Mouse (Mus musculus) gastrocnemius, adult 8-10 months (tissue): ENCODE results near the gene Sorcs3. TPM values are rescaled to one million over a fixed set of nuclear protein-coding genes. Genes with fewer than 3 reads are reported as not detected.

Experiments
- DNase-seq, 2 experiments: peaks; one replicate each; pipeline ENCODE4 v3.0.0; 2022; ENCODE audit warnings: low spot score in 2 of 2
- total RNA-seq, 4 experiments: library from RNA; stranded (reverse); gene quantifications; 2 replicates each; pipeline ENCODE4 v1.2.4; 2022

Sorcs3 gene
- total RNA-seq, 4 experiments from 2014 or later: not detected

DNA sequence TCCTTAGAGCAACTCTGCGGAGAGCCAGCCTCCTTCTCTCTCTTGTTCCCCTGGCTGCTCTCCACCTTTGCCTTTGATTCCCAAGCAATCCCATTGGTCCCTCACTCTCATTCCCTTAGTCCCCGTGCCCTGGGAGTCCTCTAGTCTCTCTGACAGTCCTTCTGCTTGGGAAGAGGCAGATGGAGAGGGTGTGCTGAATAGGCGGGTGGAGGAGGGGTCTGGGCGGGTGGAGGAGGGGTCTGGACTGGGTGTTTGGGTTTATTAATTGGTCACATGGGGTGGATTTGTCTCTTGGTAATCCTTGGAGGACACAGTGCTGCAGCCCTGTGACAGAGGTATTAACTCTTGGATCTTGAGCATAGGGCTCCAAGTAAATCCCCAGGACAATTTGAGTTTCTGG lies 77.4 kb downstream of the Sorcs3 start:
- DNase-seq: no peak

DNA sequence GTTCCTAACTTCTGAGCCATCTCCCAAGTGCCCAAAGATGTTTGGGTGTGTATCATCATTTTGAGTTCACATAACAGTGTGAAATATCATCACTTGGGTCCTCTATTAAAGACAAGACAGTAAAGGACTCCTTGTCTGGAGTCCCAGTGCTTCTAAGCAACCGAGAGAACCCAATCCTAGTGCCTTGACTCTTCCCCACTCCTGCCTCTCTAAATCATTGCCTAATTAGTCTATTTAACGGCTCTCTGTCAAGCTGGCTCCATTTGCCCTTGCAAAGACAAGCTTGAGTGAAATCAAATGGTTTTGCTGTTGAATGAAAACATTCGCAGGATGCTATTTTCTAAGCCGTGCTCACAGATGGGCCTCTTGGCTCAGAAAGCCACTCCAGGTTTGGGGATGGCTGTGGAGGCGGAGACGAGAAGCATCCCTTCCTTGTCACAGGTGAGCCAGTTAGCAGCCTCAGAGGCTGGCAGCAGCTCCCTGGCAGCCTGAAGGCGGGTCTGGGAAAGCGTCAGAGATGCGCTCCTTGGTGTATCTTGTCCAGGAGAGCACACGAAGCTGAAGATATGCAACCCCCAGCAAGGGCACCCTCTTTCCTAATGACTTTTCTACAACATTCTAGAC lies 79.9 kb downstream of the Sorcs3 start:
- no peak for DNase-seq

DNA sequence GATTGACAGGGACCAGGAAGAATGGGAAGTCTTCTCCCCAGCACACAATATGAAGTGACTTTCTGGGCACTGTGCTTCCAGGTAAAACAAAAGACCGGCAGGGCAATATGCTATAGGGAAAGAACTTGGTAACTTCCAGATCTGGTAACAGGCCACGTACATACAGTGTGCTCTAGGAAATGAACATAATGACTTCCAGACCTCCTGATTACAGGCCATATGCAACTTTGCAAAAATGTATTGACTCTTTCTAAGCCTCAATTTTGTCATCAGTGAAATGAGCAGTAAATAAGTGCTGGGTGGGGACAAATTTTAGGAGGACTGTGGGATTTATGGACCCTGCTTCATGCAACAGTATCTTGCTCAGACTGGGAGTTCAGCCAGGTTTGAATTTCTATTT lies 88.4 kb downstream of the Sorcs3 start:
- DNase-seq: no peak

DNA sequence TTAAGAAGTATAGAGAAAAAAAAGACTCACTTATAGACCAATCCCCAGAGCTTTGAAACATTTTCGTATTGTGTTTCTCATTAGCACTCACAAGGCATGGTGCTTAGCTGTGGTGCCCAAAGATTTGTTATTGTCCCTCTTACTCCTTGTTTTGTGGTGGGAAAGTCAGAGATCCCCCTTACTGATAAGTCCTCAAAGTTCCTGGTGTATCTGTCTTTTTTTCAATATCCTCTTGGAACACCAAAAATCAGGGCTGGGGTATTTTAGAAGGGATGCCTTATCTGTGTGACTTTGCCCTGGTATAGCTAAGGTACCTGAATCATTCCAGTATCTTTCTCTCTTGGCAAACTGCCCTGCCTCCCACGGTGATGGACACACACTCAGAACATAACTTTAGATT lies 92.6 kb downstream of the Sorcs3 start:
- DNase-seq: no peak

DNA sequence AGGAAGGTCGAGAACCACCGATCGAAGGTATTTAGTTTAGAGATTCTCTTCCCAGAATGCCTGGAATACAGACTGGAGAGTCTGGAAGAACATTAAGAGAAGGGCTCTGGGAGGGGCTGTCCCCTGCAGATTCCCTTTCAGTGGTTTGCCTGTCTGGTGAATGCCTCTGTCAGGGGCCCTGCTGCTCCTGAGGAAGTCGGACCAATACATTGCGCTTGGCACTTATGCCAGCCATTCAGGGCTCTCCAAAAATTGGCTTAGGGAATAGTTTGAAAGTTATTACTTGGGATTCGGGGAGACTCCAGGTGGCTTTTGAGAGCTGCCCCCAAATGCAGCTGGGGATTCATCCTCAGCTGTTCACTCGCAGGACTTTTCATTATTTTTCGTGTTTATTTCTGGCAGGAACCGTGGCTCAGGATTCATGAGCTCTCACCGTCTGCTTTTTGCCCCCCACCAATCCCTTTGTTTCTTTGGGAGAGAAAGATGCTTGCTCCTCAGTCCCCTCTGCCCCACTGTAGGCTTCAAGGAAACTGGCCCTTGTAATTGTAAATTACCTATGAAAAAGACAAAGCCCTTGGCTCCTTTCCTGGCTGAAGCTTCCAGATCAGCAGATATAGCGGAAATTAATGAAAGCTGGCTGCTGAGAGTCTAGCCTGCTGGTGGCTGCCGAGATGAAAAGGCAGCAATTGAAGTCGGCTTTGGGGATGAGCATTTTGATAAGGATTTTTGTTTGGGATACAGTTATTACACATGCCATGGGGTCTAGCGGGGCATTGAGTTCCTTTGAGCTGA lies 94.8 kb downstream of the Sorcs3 start:
- DNase-seq: no peak

DNA sequence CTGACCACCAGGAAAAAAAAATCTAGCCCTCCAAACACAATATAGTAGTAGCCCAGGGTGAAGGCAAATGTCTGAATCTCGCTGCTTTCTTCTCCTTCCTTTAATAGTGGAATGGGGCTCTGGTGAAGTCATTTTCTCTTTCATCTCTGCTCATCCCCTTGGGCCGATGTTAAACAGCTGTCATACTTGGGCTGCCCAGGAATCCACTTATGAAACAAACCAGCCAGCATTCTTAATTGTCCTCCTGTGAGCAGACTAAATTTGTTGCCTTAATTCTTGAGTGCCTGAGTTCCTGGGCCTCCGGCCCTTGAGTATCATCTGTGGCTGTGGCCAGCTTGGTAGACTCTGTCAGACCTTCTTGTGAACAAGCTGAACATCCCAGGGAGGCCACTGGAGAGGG lies 95.5 kb downstream of the Sorcs3 start:
- DNase-seq: no peak

DNA sequence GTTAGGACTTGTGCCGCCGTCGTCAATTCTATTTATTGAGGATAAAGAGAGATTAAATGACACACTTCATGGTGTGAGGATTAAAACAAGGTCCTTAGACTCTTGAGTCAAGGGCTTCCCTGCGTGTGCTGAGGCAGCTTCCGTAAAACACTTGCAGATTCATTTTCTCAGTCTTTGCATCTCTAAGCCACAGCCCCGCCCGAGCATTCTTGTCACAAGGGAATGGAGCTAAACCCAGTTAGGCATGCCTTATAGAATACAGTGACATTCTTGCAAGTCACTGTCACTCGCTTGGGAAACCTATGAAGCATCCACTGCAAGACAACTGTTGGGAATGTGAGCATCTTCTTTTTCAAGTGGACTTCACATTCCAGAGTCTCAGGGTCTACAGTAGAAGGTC lies 102.5 kb downstream of the Sorcs3 start:
- DNase-seq: no peak

DNA sequence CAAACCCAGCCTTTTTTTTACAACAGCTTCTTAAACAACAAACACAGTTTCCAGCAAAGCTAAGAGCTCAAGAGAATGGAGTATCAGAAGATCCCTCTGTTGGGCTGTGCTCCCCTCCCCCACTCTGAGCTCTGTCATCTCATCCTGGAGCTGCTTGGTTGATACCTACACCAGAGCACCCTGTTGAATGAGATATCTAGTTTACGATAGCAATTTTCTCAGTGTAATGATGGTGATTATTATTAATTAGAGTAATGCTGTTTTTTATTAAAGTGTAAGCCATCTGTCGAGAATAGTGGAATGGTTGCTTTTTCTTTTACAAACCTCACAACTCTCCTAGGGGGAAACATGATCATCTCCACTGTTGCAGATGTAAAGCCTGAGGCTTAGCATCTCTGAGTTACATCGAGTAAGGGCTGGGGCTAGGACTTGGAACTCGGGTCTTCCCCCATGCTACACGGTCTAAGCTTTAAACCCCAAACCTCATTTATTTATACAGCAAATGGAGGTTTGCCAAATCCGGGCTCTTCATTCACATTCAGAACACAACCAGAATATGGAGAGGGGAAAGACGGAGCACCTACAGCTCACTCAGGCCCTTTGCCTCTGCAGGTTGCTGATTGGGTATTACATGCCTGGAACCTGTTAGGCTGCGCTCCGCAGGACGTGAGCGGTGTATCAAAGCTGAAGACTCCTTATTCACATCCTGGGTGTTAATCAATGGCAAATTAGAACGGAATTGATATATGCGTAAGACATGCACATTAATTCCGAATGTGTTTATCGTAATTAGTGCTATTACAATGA lies 103.9 kb downstream of the Sorcs3 start:
- no peak for DNase-seq

DNA sequence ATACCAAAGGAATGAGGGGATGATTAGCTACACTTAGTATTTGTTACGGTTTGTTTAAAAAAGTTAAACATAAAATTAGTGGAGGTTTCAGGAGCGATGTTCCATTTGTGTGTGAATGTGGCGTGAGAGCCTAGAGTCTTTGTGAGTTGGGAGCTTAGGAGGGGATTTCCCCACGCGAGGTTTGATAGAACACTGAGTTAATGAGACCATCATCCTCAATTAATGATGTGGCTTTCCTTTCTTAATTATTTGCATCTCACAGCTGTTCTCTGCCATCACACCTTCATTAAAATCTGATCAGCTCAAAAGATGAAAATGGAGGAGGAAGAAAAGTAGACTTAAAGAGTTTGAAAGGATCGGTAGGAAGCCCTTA lies 104.5 kb downstream of the Sorcs3 start:
- DNase-seq: no peak

DNA sequence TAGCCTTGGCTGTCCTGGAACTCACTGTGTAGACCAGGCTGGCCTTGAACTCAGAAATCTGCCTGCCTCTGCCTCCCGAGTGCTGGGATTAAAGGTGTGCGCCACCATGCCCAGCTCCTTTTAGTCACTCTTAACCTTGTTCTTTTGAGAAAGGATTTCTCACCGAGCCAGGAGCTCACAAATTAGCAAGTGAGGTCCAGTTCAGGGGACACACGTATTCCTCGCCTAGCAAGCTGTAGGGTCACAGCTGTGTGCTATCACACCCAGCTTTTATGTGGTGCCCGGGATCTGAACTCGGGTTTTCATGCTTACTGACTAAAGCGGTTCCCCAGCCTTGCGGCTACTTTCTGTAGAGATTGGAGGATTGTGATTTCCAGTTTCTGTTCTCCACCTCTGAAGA lies 108.0 kb downstream of the Sorcs3 start:
- DNase-seq: no peak

DNA sequence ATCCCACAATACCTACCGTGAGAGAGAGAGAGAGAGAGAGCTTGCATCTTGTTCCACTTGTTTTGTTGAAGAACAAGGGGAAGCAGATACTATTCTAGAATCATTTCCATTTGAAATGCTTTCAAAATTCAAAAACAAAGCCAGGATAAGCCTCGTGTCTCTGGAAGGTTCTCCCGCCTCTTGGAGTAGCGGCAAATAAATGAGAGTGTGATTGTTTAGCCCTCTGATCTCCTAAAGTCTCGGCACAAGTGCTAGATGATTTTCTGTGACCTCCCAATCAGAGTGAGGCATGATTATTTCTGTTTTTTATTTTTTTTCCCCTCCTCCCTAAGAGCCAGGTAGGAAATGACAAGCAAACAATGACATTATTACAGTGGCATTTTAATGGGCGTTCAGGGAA lies 121.3 kb downstream of the Sorcs3 start:
- no peak for DNase-seq

DNA sequence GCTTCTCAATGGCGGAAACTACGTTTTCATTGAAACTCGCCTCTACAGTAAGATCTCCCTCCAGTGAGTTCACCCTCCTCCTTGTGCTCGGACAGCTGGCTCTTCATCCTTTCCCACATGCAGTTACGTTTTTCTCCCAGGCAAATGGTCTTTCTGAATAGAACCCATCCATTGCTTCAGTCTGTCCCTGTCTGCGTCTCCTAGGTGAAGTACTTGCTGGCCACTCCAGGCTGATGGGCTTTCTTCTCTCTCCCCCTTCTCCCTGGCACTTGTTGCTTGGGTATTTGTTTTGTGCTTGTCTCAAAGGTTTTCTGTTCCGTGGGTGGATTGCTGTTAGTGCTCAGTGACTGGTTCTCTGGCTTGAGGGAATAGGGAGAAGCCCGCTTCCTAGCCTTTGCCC lies 122.3 kb downstream of the Sorcs3 start:
- DNase-seq: no peak

DNA sequence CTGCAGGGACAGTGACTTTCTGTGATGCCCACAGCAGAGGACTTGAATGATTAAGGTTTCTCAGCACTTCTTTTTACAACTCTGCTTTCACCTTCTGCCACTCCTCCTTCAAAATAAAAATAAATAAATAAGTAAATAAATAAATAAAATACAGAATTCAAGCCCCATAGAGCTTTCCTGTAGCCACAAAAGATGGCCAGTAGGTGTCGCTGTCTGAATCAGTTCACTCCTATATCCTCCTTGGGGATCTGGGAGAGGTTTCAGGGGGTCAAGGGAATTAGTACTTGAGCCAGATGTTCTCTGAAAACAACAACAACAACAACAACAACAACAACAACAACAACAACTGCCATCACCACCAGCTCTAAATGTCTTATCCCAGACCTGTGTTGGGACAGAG lies 125.8 kb downstream of the Sorcs3 start:
- no peak for DNase-seq

DNA sequence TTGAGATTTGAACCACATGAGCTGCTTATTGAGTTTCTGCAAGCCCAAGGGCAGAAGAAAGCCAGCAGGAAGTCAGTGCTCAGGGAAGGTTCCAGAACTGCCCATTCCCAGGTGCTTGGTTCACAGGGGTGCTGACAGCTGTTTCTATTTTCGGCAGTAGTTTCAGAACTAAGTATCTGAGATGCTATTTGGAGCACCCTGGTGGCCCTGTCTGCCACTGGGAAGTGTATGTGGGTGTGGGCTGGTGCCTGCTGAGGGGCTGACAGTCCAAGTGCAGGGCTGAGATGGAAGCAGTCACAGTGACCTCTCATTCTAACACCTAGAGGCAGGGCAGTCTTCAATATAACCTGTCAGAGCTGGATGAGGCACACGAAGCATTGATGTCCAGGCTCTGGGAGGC lies 127.3 kb downstream of the Sorcs3 start:
- DNase-seq: no peak

DNA sequence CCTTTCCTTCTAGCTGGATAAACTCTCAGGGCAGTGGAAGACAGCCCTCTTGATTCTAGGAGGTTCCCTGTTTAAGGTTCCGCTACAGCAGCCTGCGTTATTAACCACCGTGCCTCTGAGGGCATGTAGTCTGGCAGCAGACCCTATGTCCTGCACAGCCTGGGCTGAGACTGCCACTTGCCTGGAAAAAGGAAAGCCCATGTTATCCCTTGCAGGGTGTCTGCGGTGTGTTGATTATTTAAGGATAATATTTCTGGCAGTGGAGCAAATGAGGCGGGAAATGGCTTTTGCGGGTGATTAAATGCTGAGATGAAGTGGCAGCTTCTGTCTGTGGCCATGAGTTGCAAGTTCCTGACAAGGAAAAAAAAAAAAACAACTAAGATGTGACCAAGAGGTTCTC lies 131.6 kb downstream of the Sorcs3 start:
- DNase-seq: no peak

DNA sequence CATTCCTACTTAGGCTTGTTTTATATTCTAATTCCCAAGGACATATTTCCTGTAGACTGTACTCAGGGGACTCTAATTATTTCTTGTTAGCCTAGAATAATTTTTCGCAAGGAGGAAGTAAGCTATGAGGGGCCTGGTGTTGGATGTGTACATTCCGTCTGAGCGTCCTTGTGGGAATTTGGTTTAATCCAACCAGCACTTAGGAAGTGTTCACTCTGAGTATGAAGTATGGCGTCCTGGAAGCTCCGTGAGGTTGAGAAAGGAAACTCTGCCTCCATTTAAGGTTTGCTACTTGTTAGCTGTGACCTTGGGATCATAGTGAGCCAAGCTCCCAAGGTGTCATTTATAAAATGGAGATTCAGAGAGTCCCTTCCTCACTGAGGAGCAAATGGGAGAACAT lies 132.3 kb downstream of the Sorcs3 start:
- no peak for DNase-seq

DNA sequence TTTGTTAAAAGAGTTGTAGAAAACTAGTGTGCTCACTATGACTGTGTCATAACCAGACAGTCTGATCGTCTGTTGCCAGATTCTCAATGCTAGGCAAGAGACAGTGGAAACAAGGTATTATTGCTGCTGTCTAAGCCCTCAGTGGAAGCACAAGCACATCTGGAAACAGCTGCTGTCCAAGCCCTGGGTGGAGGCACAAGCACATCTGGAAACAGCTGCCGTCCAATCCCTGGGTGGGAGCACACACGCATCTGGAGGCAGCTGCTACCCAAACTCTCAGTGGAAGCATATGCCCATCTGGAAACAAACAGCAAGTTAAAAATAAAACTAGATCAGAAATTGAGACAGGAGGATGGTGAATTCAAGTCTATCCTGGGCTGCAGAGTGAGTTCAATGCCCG lies 136.9 kb downstream of the Sorcs3 start:
- DNase-seq: no peak

DNA sequence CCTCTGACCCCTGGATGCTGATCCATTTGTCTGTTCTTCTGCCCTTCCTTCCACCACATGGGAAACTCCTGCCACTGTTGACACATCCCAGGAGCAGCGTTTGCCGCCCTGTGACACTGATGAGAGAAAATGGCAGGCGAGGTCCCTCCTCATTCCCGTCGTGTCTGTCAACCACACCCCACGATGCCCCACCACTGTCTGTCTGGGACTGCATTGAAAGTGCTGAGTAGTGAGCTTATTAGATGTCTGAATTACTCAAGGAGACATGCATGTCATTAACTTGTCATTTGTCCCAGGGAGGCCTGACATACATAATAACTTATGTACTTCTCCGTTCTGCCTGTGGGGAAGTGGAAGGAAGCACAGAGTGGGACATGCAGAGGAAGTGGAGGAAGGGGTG lies 137.6 kb downstream of the Sorcs3 start:
- DNase-seq: no peak

DNA sequence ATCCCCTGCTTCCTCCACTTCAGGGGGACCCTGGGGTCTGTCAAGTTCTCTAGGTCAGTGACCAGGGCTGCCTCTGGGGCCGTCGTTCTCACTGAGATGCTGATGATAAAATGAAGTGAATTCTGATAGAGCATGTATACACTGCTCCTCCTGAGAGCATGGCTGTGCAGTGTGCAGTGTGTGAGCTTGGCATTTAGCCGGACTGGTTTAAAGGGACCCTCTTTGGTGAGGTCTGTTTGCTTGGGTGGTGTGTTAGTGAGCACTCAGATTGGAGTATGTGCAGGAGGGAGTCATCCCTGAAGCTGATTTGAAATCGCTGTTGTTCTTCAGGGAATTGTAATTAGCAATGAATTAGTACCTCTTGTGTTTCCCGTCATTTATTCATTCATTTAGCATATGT lies 141.3 kb downstream of the Sorcs3 start:
- no peak for DNase-seq

DNA sequence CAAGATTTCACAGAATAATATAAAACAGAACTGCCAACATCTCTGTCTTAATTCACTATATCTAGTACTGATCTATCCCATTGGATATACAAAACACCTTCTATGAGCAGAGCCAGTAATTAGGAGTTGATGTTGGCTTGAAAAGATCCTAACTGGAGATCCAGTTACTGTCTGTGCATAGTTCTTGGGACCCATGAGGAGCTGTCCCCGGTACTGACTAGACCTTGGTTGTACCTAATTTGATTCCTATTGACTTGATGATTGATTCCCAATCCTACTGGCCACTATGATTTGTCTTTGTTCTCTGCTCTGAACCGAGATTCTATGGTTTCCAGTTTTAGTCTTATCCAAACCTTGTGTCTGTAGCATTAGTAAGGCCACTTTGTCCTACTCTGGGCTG lies 151.0 kb downstream of the Sorcs3 start:
- no peak for DNase-seq

DNA sequence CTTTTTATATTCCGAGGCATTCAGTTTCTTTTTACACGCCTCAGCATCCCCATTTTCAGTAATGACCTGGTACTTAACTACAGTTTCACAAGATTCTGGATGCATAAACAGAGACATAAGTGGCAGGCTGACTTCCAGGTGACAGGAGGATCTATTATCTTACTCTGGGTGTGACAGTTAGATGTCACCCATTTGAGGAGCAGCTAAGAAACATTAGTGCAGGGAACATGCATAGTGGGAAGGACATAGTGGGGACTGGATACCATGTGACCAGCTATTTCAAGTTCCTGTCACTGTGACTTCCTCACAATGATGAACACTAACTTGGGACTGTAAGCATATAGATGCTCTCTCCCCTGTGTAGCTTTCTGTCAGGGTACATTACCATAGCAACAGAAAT lies 156.3 kb downstream of the Sorcs3 start:
- DNase-seq: no peak

DNA sequence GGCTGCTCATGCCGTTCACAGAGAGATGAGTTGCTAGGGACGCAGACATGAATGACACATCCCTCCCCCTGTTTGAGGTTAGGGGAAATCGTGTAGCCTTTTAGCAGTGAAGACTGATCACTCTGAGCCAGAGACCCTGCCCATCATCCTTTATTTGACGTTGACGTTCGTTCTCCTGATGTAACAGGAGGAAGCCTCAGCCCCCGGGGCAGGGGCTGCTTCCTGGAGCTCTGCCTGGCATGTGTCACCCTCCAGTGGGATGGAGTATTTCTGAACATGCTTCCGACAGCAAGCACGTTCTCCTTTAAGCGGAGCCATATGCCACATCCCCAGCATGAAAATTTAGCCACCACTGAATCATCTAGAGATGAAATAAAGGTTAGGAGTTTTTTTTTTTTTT lies 162.2 kb downstream of the Sorcs3 start:
- no peak for DNase-seq

DNA sequence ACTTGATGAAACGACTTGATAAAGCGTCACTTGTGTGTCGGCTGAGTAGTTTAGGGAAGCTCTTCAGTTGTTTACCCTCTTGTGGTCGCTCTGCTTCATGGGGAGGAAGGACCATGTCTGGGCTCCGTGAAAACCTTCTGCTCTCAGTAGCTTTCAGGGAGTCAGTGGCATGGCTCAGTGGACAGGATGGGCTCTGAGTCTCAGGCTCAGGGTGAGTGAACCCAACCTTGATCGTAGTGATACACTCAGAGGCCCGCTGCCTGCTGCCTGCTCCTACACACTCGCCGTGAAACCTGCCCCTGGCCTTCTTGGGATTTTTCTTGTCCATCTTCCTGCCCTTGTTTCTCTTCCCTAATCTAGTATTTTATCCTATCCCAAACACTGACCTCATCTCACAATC lies 166.0 kb downstream of the Sorcs3 start:
- DNase-seq: no peak
